Mouse (Mus musculus) embryonic facial prominence, embryonic 12.5 days (tissue): ENCODE measurements around the gene Abi3. TPM values are rescaled to one million over a fixed set of nuclear protein-coding genes. Genes with fewer than 3 reads are reported as not detected.
A peak's percentile ranks its signal among the peaks of the same experiment; 100 is the strongest.

Source experiments
- ATAC-seq: fragments of 200-750 bp; cut with Nextera tagmentation; 2 replicates; pipeline ENCODE4 v1.8.0; 2017; ENCODE audit not compliant: insufficient number of reproducible peaks, insufficient read depth, low FRiP score, low TSS enrichment
- H3K27ac ChIP-seq: fragments of 300-500 bp; sonication (generic); 2 replicates; pipeline ENCODE4 v1.5.1; 2016; ENCODE audit warnings: mild to moderate bottlenecking
- H3K27me3 ChIP-seq: fragments of 300-500 bp; sonication (generic); 2 replicates; pipeline ENCODE4 v1.6.1; 2016; ENCODE audit warnings: mild to moderate bottlenecking, moderate library complexity
- H3K36me3 ChIP-seq: fragments of 300-500 bp; sonication (generic); 2 replicates; pipeline ENCODE4 v1.6.1; 2016; ENCODE audit warnings: mild to moderate bottlenecking
- H3K4me1 ChIP-seq: fragments of 300-500 bp; sonication (generic); 2 replicates; pipeline ENCODE4 v1.6.1; 2016
- H3K4me2 ChIP-seq: fragments of 300-500 bp; sonication (generic); replicated peaks from 2 replicates; pipeline ENCODE4 v1.6.1; 2016; ENCODE audit warnings: mild to moderate bottlenecking, moderate library complexity
- H3K4me3 ChIP-seq: fragments of 300-500 bp; sonication (generic); 2 replicates; pipeline ENCODE4 v1.5.1; 2016; ENCODE audit warnings: mild to moderate bottlenecking
- H3K9ac ChIP-seq: fragments of 300-500 bp; sonication (generic); 2 replicates; pipeline ENCODE4 v1.6.1; 2016; ENCODE audit warnings: mild to moderate bottlenecking, moderate library complexity
- H3K9me3 ChIP-seq: fragments of 300-500 bp; sonication (generic); 2 replicates; pipeline ENCODE4 v1.6.1; 2016; ENCODE audit warnings: mild to moderate bottlenecking, moderate library complexity
- WGBS: fragments of 180-500 bp; shearing (Covaris S2); methylation state at CpG from one replicate; pipeline ENCODE4 v1.1.7; 2016; 5-methylcytosine and 5-hydroxymethylcytosine counted together
- polyA plus RNA-seq: library from polyadenylated mRNA; unstranded; fragments of >200 nt; fragmentation: Nextera tagmentation; extraction: Ambion mirVana; gene quantifications from 2 replicates; pipeline ENCODE4 v1.2.1, GENCODE M21; 2016

Gene Abi3
- polyA plus RNA-seq, 1 experiment from 2014 or later, result 5.0 TPM

DNA sequence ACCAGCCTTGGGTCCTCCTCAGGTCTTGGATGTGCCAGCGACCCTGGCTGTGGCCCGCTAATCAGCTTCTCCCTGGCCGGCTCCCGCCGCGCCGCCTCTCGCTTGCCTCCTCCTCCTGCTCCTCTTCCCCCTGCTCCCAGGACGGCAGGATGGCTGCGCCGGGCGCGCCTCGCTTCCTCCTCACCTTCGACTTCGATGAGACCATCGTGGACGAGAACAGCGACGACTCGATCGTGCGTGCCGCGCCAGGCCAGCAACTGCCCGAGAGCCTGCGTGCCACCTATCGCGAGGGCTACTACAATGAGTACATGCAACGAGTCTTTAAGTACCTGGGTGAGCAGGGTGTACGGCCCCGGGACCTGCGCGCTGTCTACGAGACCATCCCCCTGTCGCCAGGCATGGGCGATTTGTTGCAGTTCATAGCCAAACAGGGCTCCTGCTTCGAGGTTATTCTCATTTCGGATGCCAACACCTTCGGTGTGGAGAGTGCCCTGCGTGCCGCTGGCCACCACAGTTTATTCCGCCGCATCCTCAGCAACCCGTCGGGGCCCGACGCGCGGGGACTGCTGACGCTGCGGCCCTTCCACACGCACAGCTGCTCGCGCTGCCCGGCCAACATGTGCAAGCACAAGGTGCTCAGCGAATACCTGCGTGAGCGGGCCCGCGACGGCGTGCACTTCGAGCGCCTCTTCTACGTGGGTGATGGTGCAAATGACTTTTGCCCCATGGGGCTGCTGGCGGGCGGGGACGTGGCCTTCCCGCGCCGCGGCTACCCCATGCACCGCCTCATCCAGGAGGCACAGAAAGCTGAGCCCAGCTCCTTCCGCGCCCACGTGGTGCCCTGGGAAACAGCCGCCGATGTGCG is 11.6 kb downstream of the Abi3 start:
- ATAC-seq, result no peak
- H3K4me3 ChIP-seq, result peak overlapping the region; percentile 25
- peak overlapping the region; percentile 11; the same call in 1 of the 2 replicates for H3K9ac ChIP-seq
- no peaks in the 10 kb centered on the region for H3K36me3 ChIP-seq
- no peaks in the 10 kb centered on the region for H3K9me3 ChIP-seq
- H3K4me2 ChIP-seq, result peak overlapping the region; percentile 48
- WGBS, result 2% methylated on average over 80 of the region's 80 CpGs
- no peak overlapping the region for H3K27ac ChIP-seq
- H3K27me3 ChIP-seq, result peaks cover 98% of the 10 kb centered on the region
- H3K4me1 ChIP-seq, result peaks cover 30% of the 10 kb centered on the region

- Histone ChIP-seq H3K4me3 (peak overlapping the region; percentile 25; the same call in 1 of the 2 replicates), H3K27me3 (peaks cover 98% of the 10 kb centered on the region), H3K4me2 (no peak overlapping the region), H3K4me1 (peaks cover 32% of the 10 kb centered on the region), H3K36me3 (no peaks in the 10 kb centered on the region), H3K9ac (peak overlapping the region; percentile 27; the same call in 1 of the 2 replicates), H3K9me3 (no peaks in the 10 kb centered on the region), H3K27ac (no peak overlapping the region)
- ATAC-seq, result no peak
- 26% methylated on average over 4 of the region's 4 CpGs for WGBS
Measured at GRCm38 (mm10) chr11:95829526-95830050, 12.7 kb downstream of the Abi3 start.

DNA sequence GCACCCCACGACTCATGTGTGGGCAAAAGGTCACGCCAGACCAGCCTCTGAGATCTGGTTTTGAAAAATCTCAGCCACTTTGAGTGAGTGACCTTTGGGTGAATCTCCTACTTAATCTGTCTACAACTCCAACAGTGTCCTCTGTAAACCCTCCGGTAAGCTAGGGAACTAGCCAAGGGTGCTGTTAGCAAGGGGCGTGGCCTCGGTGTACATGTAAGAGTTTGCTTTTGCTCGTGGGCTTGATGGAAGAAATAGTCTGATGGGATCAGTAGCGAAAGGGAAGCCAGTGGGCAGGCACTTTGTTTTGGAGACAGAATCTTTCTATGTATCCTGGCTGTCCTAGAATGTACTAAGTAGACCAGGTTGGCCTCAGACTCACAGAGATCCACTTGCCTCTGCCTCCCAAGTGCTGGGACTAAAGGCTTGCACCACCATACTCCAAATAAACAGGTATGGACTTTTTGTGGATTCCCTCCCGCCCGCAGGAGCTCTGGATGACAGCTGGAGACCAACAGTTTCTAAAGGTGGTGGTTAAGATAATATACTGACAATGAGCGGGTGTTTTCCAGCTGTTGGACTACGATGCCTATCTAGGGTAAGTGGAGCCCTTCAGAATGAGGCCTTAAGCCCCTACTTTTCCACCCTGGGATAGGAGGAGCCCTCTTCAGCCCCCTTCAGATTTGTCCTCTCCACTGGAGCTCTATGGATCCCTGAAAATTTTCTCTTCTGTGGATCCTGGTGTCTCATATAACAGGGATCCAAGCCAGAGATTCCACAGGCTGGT is 13.9 kb downstream of the Abi3 start:
- H3K27me3 ChIP-seq, result peaks cover 92% of the 10 kb centered on the region
- H3K36me3 ChIP-seq, result no peaks in the 10 kb centered on the region
- peaks cover 24% of the 10 kb centered on the region for H3K4me1 ChIP-seq
- H3K9me3 ChIP-seq, result no peaks in the 10 kb centered on the region
- no peak overlapping the region for H3K4me3 ChIP-seq
- H3K4me2 ChIP-seq, result no peak overlapping the region
- no peak overlapping the region for H3K27ac ChIP-seq
- 75% methylated on average over 11 of the region's 11 CpGs for WGBS
- H3K9ac ChIP-seq, result no peak overlapping the region
- ATAC-seq, result no peak

DNA sequence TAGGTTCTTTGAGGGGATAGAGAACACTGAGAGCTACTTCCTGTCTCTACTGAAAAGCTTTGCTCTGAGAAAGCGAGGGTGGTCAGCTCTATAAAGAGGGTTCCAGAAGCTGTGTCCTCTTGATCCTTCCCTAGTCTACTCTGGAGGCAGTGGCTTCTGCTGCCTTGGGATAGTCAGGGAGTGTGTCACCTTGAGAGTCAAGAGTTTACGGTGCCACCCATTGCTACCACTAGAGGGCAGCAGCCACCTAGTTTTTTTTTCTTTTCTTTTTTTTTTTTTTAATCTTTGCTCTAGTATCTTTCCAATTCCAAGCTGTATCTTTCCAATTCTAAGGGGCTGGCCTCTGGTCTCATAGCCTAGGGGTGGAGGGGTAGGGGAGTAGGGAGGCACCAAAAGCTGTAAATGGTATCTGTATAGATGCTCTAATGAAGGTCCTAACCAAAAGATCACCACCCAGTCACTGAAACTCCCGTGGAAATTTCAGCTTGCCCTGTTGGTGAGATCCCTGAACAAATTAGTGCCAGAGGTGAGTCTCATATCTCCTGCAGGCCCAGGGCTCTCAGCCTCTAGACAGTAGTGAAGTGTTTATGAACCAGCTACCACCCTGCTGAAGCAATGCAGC is 14.7 kb downstream of the Abi3 start:
- no peak for ATAC-seq
- Histone ChIP-seq H3K4me1 (peaks cover 24% of the 10 kb centered on the region), H3K27me3 (peaks cover 90% of the 10 kb centered on the region), H3K36me3 (no peaks in the 10 kb centered on the region), H3K27ac (no peak overlapping the region), H3K4me3 (no peak overlapping the region), H3K4me2 (no peak overlapping the region), H3K9me3 (no peaks in the 10 kb centered on the region), H3K9ac (no peak overlapping the region)
- 13% methylated on average over 3 of the region's 3 CpGs for WGBS

DNA sequence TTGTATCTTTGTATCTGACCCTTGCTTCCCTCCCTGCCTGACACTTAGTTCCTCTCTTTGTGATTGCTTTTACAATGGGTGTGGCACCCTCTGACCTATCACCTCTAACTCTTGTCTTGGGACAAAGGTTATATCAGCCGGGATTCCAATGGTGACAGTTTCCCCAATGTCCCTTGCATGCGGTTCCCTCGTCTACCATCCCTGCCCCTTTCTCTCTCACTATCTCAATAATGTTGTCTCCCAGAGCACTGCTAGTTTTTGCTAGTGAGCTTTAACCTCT is 15.2 kb downstream of the Abi3 start:
- H3K9me3 ChIP-seq, result no peaks in the 10 kb centered on the region
- peaks cover 24% of the 10 kb centered on the region for H3K4me1 ChIP-seq
- WGBS, result 24% methylated on average over 3 of the region's 3 CpGs
- no peak overlapping the region for H3K27ac ChIP-seq
- peaks cover 88% of the 10 kb centered on the region for H3K27me3 ChIP-seq
- no peak for ATAC-seq
- H3K4me2 ChIP-seq, result no peak overlapping the region
- no peak overlapping the region for H3K4me3 ChIP-seq
- H3K9ac ChIP-seq, result no peak overlapping the region
- H3K36me3 ChIP-seq, result no peaks in the 10 kb centered on the region

DNA sequence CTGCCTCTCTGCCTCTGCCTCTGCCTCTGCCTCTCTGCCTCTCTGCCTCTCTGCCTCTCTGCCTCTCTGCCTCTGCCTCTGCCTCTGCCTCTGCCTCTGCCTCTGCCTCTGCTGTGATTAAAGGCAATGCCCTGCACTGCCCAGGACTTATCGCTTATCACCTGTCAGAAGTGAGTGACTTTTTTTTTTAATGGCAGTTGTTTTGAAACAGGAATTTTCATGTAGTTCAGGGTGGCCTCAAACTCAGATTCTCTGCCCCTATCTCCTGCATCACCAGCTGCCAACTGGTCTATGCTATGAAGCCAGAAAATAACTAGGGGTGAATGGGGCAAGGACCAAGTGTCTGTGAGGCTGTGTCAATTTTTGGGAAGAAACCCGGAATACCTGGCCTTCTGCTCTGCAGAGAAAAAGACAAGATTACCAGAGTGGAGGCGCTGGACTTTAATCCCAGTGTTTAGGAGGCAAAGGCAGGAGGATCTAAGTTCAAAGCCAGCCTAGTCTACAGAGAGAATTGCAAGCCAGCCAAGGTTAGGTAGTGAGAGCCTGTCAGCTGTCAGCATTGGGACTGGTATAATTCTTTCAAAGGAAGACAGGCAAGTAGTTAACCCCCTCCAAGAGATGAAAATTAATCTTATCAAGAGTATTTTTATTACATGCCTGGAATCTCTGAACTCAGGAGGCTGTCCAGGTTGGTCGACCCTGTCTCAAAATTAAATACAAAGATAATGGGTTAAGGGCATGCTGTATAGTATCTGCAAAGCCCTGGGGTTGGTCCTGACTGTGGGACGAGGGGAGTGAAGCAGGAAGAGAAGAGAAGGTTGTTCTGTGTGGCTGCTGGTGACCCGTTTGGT is 15.7 kb downstream of the Abi3 start:
- Histone ChIP-seq H3K4me2 (no peak overlapping the region), H3K27me3 (peaks cover 82% of the 10 kb centered on the region)
- WGBS, result 55% methylated on average over 6 of the region's 6 CpGs

GRCm38 (mm10) chr11:95825625-95826024 is 16.7 kb downstream of the Abi3 start:
- H3K4me2 ChIP-seq, result no peak overlapping the region
- no peak overlapping the region for H3K9ac ChIP-seq
- H3K36me3 ChIP-seq, result no peaks in the 10 kb centered on the region
- no peaks in the 10 kb centered on the region for H3K9me3 ChIP-seq
- peaks cover 17% of the 10 kb centered on the region for H3K4me1 ChIP-seq
- ATAC-seq, result no peak
- no peak overlapping the region for H3K27ac ChIP-seq
- peaks cover 73% of the 10 kb centered on the region for H3K27me3 ChIP-seq
- WGBS, result 51% methylated on average over 3 of the region's 3 CpGs
- H3K4me3 ChIP-seq, result no peak overlapping the region

More for the DNA sequence above, 15.7 kb downstream of the Abi3 start:
- H3K9ac ChIP-seq, result no peak overlapping the region
- no peak overlapping the region for H3K27ac ChIP-seq
- ATAC-seq, result no peak
- no peaks in the 10 kb centered on the region for H3K9me3 ChIP-seq
- H3K36me3 ChIP-seq, result no peaks in the 10 kb centered on the region
- no peak overlapping the region for H3K4me3 ChIP-seq
- H3K4me1 ChIP-seq, result peaks cover 24% of the 10 kb centered on the region

- ATAC-seq, result no peak
- Histone ChIP-seq H3K27ac (no peak overlapping the region), H3K27me3 (peaks cover 65% of the 10 kb centered on the region), H3K9ac (peak overlapping the region; percentile 64), H3K36me3 (no peaks in the 10 kb centered on the region), H3K4me2 (peak overlapping the region; percentile 96), H3K9me3 (no peaks in the 10 kb centered on the region), H3K4me1 (peaks cover 10% of the 10 kb centered on the region; the same call in 1 of the 2 replicates), H3K4me3 (peak overlapping the region; percentile 72)
- WGBS, result 2% methylated on average over 11 of the region's 11 CpGs
Measured at GRCm38 (mm10) chr11:95824877-95825243, 17.4 kb downstream of the Abi3 start.

DNA sequence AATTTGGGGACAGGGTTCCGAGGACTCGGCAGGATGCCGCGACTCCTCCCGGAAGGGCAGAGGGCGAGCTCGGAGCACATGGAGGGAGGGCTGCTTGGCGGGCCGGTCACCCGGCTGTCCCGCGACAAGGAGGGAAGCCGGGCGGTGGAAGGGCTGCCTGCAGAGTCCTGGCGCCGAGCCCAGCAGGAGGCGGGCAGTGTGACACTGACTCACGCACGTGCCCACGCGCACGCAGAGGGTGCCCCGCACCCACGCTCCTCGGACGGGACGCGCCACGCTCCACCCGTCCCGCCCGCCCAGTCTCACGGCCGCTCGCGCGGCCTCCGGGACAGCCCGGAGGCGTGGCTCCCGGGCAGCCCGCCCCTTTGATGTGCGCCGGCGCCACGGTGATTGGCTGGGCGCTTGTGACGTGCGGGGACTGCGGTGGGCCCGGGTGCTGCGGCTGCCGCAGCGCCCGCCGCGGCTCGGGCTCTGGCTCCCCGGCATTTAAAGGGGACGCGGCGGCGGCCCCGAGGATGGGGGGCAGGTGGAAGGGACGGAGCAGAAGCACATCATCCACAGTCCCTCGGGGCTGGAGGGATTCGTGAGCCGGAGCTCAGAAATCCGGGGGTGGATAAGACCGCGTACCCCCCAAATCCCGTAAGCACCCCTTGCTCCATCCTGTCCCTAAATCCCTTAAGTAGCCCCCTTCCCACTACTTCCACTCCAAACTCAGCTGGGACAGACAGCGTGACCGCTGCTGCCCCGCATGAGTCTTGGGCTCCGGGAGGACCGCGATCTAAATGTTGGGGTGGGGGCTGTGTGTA is 18.0 kb downstream of the Abi3 start, which contains the start of gene Phospho1:
Gene Phospho1 (plus strand): TSS at position 429 of the 806 bp plus-strand sequence.
- Histone ChIP-seq H3K36me3 (no peaks in the 10 kb centered on the region), H3K9ac (peak within 1 kb of the TSS; percentile 64), H3K4me3 (peak within 1 kb of the TSS; percentile 72), H3K27me3 (peaks cover 59% of the 10 kb centered on the region), H3K9me3 (no peaks in the 10 kb centered on the region), H3K4me2 (peak within 1 kb of the TSS; percentile 96), H3K27ac (no peak within 1 kb of the TSS), H3K4me1 (peaks cover 10% of the 10 kb centered on the region; the same call in 1 of the 2 replicates)
- ATAC-seq, result peak; percentile 90
- WGBS, result under 1% methylated on average over 73 of the region's 78 CpGs

GRCm38 (mm10) chr11:95822437-95822836 is 19.8 kb downstream of the Abi3 start:
- H3K4me1 ChIP-seq, result peaks cover 10% of the 10 kb centered on the region; the same call in 1 of the 2 replicates
- WGBS, result 96% methylated on average over 4 of the region's 4 CpGs
- H3K27me3 ChIP-seq, result peaks cover 43% of the 10 kb centered on the region
- no peak overlapping the region for H3K4me3 ChIP-seq
- H3K36me3 ChIP-seq, result no peaks in the 10 kb centered on the region
- no peak overlapping the region for H3K27ac ChIP-seq
- ATAC-seq, result no peak
- no peak overlapping the region for H3K9ac ChIP-seq
- H3K9me3 ChIP-seq, result no peaks in the 10 kb centered on the region
- H3K4me2 ChIP-seq, result no peak overlapping the region
